Mouse (Mus musculus) induced T-regulatory cell, adult 2 months (primary cell): ENCODE measurements around the gene Hist1h4f.
"Not testable (repeated sequence)": the region's sequence is repeated elsewhere in the genome, so short reads cannot be mapped to it uniquely, and the experiment has no call there.

ENCODE experiments used
- DNase-seq: peaks from one replicate; pipeline ENCODE4 v3.0.0-alpha.2; 2012; ENCODE audit warnings: low read depth

The Hist1h4f gene

DNA sequence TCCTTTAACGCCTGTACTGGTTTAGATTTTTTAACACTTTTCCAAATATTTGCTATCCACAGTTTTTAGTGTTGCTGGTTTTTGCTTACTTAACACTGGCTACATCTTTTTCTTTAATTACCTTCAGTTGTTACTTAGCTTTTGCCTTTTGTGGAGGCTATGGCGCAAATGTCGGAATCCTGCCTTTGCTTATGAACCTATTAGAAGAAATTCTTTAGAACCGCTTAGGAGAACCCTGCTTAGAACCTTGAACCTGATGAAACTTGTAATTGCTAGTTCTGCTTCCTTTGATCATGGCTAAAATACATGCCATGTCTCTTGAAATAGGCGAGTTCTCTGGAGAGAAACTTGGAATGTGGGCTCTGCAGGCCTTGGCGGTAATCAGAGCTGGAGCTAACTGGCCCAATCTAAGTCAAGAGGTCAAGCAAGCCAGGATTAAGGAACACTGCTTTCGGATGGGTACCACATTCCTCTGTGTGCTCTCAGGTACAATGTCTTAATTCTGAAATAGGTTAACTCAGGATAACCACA, 25.0 kb upstream of the Hist1h4f start:
- DNase-seq: peak; percentile 57

GRCm38 (mm10) chr13:23575864-23576313, 24.4 kb upstream of the Hist1h4f start:
- DNase-seq: not testable (repeated sequence)

- peak; percentile 86 for DNase-seq
Observed at GRCm38 (mm10) chr13:23575271-23575851, 23.9 kb upstream of the Hist1h4f start, which contains the start of gene Hist1h3d. TSS of gene Hist1h3d (plus strand) at chr13:23575763.

GRCm38 (mm10) chr13:23574546-23575170, 23.2 kb upstream of the Hist1h4f start:
- DNase-seq: peak; percentile 72

DNA sequence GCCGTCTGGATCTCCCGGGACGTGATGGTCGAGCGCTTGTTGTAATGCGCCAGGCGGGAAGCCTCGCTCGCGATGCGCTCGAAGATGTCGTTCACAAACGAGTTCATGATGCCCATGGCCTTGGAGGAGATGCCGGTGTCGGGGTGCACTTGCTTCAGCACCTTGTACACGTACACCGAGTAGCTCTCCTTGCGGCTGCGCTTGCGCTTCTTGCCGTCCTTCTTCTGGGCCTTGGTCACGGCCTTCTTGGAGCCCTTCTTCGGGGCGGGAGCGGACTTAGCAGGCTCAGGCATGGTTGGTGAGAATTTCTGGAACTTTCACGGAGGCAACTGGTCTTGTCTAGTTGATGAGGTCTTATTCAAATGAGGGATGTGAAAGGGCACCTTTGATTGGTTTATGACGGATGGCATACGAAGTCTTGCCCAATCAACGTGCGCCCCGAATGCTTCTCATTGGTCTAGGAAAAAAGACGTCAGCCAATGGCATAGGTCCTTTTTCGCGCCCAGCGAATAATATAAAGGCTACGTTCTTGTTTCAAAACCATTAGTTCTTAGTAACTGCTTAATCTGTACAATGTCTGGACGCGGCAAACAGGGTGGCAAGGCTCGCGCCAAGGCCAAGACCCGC, 22.6 kb upstream of the Hist1h4f start, which contains the start of the genes Hist1h2bf and Hist1h2ad:
Hist1h2bf (minus strand) TSS at position 299 of the 627 bp plus-strand sequence.
Hist1h2ad (plus strand) TSS at position 484 of the 627 bp plus-strand sequence.
- DNase-seq: peak; percentile 98

- peak; percentile 58 for DNase-seq
Observed at GRCm38 (mm10) chr13:23573034-23573897, 21.8 kb upstream of the Hist1h4f start.

DNA sequence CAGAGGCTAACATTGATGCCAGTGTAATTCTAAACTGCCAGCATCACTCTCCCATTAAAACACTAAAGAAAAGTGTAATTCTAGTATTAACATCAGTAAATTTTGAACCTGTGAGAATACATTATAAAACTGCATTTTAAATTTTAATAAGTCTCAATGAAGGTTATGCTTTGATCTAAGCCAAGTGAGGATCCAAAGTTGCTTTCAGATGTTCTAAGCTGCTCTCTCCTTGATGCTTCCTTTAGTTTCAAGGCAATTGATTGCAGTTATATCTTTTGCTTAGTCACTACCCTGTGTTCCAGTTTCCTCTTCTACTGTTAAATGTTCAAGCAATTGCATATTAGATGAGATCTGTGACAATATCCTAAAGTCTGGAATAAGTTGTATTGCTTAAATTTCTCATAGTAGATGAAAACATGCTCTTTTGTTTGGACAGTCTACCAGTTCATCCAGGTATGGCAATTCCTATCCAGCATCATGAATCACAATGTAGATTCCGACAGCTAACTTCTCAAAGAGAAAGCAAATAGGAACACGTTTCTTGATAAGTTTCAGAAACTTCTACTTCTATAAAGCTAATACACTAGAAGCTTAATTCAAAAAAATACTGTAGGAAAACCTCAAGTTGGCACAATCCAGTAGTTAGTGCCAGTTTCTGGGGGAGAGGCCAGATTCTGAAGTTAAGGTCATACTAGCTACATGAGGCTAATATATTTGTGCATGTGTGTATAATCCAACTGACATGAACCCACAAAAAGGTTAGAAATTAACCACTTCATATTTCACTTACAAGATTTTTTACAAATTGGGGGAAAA, 21.0 kb upstream of the Hist1h4f start:
- DNase-seq: peak; percentile 58

- peak; percentile 74 for DNase-seq
Observed at GRCm38 (mm10) chr13:23571504-23572217, 20.2 kb upstream of the Hist1h4f start.

DNA sequence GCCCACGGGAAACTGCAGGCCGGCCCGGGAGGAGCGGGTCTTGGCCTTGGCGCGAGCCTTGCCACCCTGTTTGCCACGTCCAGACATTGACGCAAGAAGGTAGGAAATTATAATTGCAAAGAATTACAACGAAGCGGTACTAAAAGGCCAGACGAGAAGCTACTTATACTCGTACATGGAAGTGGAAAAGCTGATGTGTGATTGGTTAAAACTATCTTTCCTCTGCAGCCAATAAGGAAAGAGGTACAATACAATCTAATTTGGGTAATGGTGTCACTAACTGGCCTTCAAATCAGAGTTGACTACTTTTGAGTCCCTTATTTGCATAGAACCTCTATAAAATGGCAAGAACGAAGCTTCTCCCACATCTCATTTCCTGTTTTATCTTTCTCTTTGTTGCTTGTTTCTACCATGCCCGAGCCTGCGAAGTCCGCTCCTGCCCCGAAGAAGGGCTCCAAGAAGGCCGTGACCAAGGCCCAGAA, 19.6 kb upstream of the Hist1h4f start, which contains the start of the genes Hist1h2ae and Hist1h2bg:
Hist1h2ae (minus strand) TSS at position 199 of the 482 bp plus-strand sequence.
Hist1h2bg (plus strand) TSS at position 375 of the 482 bp plus-strand sequence.
- DNase-seq: peak; percentile 94

- DNase-seq: peak; percentile 66
Observed at GRCm38 (mm10) chr13:23570261-23571021, 19.0 kb upstream of the Hist1h4f start.

- no peak for DNase-seq
Observed at GRCm38 (mm10) chr13:23564482-23564881, 13.0 kb upstream of the Hist1h4f start.

DNA sequence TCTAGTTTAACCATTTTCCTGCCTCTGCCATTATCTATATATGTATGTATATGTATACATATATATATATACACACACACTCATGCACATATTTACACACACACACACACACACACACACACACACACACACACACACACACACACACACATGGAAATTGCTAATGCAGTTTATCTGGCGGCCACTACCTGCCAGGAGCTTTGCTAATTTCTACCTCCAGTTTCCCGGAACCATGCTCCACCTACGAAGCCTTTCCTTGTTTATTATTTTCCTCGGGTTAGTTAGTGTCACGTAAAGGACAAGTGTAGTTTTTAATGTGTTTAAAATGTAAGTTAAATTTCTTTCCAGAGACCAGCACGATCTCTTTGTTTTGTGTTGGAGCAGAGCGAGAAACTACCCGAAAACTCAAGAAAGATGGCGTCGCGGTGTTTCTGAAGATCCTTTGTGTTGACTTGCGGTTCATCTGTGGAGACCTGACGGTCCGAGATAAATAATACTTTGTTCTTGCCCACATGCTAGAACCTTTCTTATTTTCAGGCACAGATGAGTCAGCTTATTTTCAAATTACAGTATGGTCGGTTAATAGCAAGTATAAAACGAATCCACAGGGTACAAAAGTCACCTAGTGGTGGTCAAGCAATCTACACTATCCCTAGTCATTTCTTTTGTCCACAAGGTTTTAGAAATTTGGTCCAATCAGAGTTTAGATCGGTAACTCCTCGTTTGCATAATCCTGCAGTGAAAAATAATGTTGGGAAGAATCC, 11.4 kb upstream of the Hist1h4f start:
- DNase-seq: peak; percentile 81

DNA sequence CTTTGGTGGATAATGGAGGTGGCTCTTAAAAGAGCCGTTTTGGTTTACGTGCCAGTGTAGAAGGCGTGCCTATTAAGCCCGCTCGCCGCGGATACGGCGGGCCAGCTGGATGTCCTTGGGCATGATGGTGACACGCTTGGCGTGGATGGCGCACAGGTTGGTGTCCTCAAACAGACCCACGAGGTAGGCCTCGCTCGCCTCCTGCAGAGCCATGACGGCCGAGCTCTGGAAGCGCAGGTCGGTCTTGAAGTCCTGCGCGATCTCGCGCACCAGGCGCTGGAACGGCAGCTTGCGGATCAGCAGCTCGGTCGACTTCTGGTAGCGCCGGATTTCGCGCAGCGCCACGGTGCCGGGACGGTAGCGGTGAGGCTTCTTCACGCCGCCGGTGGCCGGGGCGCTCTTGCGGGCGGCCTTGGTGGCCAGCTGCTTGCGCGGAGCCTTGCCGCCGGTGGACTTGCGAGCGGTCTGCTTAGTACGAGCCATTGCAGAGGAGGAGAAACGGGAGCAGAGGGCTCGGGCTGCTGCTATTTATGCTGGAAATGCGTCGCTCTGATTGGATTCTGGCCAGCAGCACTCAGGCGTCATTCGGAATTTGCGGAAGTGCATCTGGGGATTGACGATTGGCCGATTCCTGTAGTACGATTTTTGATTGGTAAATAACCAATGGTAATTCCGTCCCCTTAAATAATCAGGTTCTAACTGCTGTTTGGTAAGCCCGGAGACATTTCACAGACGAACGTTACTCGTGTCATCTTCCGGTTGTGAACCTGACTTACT, 10.6 kb upstream of the Hist1h4f start, which contains the start of gene Hist1h3e:
Hist1h3e (minus strand) TSS at position 487 of the 777 bp plus-strand sequence.
- peak; percentile 97 for DNase-seq

DNA sequence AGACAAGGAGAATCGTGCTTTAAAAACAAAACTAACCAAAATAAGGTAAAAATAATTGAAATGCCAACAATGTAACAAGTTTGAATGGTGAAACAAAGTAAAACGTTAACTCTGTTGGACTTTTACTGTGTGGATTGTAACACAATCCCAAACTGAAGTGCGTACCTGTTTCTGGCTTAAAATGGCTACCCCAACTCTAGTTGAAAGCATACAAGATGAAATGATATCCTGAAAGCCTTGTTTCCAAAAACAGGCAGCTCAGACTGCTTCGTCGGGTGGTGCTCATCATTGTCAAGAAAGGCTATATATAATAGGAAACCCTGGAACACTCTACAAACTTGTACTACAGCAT, 10.1 kb upstream of the Hist1h4f start:
- not testable (repeated sequence) for DNase-seq

DNA sequence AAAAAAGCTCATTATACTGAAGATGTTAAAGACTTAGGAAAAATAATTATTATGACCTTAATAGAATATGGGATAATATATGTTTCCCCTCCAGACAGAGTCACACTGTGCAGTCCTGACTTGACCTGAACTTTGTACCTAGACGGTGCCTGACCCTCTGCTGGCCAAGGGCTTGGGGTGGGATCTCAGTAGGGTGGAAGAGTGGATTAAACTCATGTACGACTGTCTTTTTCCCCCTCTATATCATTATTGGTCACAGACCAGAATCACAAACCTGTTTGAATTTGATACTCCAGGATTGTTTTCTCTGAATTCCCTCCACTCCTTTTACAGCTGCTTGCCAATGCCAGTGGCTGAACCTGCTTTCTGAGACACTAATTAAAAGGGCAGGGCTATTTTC, 9.3 kb upstream of the Hist1h4f start:
- not testable (repeated sequence) for DNase-seq

- no peak for DNase-seq
Observed at GRCm38 (mm10) chr13:23556906-23557305, 5.5 kb upstream of the Hist1h4f start.

DNA sequence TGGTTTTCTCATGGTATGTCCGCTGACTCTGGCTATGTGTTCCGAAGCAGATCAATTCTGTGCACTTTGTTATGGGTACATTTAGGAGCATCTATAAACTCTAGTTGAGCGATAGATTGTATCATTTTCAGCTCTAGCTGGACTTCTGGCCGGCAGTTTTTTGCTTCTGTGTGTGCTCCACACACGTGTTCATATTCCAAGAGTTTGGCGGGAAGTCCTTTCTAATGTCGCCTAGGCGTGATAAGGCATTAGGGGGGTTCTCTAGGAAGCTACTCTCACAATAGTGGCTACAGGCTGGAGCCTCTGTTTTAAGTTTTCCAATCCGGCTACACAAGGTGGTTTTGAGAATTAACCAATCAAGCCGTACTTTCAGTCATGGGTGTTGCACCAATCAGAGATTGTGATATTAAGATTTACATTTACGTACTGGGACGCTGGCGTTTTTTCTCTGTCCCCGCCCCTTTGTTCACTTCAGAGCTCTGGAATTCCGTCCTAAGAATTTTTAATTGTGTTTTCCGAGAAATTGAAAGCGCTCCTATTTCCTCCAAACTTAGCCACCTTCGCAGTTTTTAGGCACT, 4.5 kb upstream of the Hist1h4f start:
- DNase-seq: peak; percentile 91
